Mouse (Mus musculus) E14TG2a.4 (cell line): ENCODE results near the gene Cfap58.

Source experiments
- H3K27me3 ChIP-seq: 2 replicates; pipeline ENCODE4 v1.6.1; 2014; ENCODE audit warnings: low read length, control low read depth; ENCODE audit not compliant: insufficient read depth
- H3K36me3 ChIP-seq: 2 replicates; pipeline ENCODE4 v1.6.1; 2014; ENCODE audit warnings: low read length, control low read depth; ENCODE audit not compliant: insufficient read depth
- H3K4me1 ChIP-seq: replicated peaks from 2 replicates; pipeline ENCODE4 v1.6.1; 2014; ENCODE audit warnings: low read depth, low read length, control low read depth
- H3K4me3 ChIP-seq: replicated peaks from 2 replicates; pipeline ENCODE4 v1.5.1; 2014; ENCODE audit warnings: mild to moderate bottlenecking, low read length
- H3K9me3 ChIP-seq: 2 replicates; pipeline ENCODE4 v1.6.1; 2014; ENCODE audit warnings: low read length, control low read depth
- CTCF ChIP-seq: conservative IDR thresholded peaks from 2 replicates; pipeline ENCODE4 v1.5.1; 2014; ENCODE audit warnings: low read length
- NANOG ChIP-seq: IDR thresholded peaks from 2 replicates; pipeline ENCODE4 v1.6.1; 2014; ENCODE audit warnings: borderline replicate concordance, low read length, mixed read lengths
- POU5F1 ChIP-seq: IDR thresholded peaks from 2 replicates; pipeline ENCODE4 v1.6.1; 2014; ENCODE audit warnings: low read length, borderline replicate concordance

Gene Cfap58

GRCm38 (mm10) chr19:48025366-48025765, 87.9 kb downstream of the Cfap58 start:
- Histone ChIP-seq H3K27me3 (no peaks in the 10 kb centered on the region), H3K4me3 (no peak overlapping the region), H3K4me1 (no peaks in the 10 kb centered on the region), H3K9me3 (peaks cover 4% of the 10 kb centered on the region; the same call in 1 of the 2 replicates), H3K36me3 (no peaks in the 10 kb centered on the region)
- no peak for TF ChIP-seq CTCF
- TF ChIP-seq POU5F1 = no peak
- TF ChIP-seq NANOG = no peak

- no peak for TF ChIP-seq NANOG
- no peak for TF ChIP-seq POU5F1
- TF ChIP-seq CTCF = no peak
- Histone ChIP-seq H3K9me3 (peaks cover 4% of the 10 kb centered on the region; the same call in 1 of the 2 replicates), H3K27me3 (no peaks in the 10 kb centered on the region), H3K4me1 (no peaks in the 10 kb centered on the region), H3K4me3 (no peak overlapping the region), H3K36me3 (no peaks in the 10 kb centered on the region)
These were observed 89.4 kb downstream of the Cfap58 start for GRCm38 (mm10) chr19:48026882-48027281.

- Histone ChIP-seq H3K9me3 (no peaks in the 10 kb centered on the region), H3K36me3 (no peaks in the 10 kb centered on the region), H3K4me3 (no peak overlapping the region), H3K27me3 (no peaks in the 10 kb centered on the region), H3K4me1 (no peaks in the 10 kb centered on the region)
- TF ChIP-seq NANOG = no peak
- no peak for TF ChIP-seq CTCF
- TF ChIP-seq POU5F1 = no peak
These were observed 102.1 kb downstream of the Cfap58 start for GRCm38 (mm10) chr19:48039554-48039953.

GRCm38 (mm10) chr19:48047315-48047714, 109.8 kb downstream of the Cfap58 start:
- H3K27me3 ChIP-seq = no peaks in the 10 kb centered on the region
- no peak overlapping the region for H3K4me3 ChIP-seq
- no peaks in the 10 kb centered on the region for H3K9me3 ChIP-seq
- H3K4me1 ChIP-seq = no peaks in the 10 kb centered on the region
- no peaks in the 10 kb centered on the region for H3K36me3 ChIP-seq
- TF ChIP-seq CTCF (no peak), POU5F1 (no peak), NANOG (no peak)

GRCm38 (mm10) chr19:48049361-48049760, 111.9 kb downstream of the Cfap58 start:
- no peaks in the 10 kb centered on the region for H3K9me3 ChIP-seq

GRCm38 (mm10) chr19:48063289-48063688, 125.8 kb downstream of the Cfap58 start:
- H3K27me3 ChIP-seq = no peaks in the 10 kb centered on the region; the same call in 1 of the 2 replicates
- H3K4me3 ChIP-seq = no peak overlapping the region
- TF ChIP-seq NANOG (no peak), CTCF (no peak), POU5F1 (no peak)
- no peaks in the 10 kb centered on the region for H3K9me3 ChIP-seq
- H3K4me1 ChIP-seq = peaks cover 4% of the 10 kb centered on the region; the same call in 1 of the 2 replicates
- no peaks in the 10 kb centered on the region for H3K36me3 ChIP-seq

More at GRCm38 (mm10) chr19:48049361-48049760, 111.9 kb downstream of the Cfap58 start:
- H3K36me3 ChIP-seq = no peaks in the 10 kb centered on the region
- TF ChIP-seq NANOG (no peak), POU5F1 (no peak), CTCF (no peak)
- no peaks in the 10 kb centered on the region for H3K4me1 ChIP-seq
- no peak overlapping the region for H3K4me3 ChIP-seq
- no peaks in the 10 kb centered on the region for H3K27me3 ChIP-seq

- Histone ChIP-seq H3K36me3 (no peaks in the 10 kb centered on the region), H3K9me3 (peaks cover under 1% of the 10 kb centered on the region; the same call in 1 of the 2 replicates), H3K27me3 (no peaks in the 10 kb centered on the region; the same call in 1 of the 2 replicates), H3K4me1 (no peaks in the 10 kb centered on the region), H3K4me3 (no peak overlapping the region)
- TF ChIP-seq CTCF = no peak
- TF ChIP-seq NANOG = no peak
- no peak for TF ChIP-seq POU5F1
These were observed 142.2 kb downstream of the Cfap58 start for GRCm38 (mm10) chr19:48079718-48080117.

GRCm38 (mm10) chr19:48081456-48081855, 144.0 kb downstream of the Cfap58 start:
- Histone ChIP-seq H3K36me3 (no peaks in the 10 kb centered on the region), H3K4me3 (no peak overlapping the region), H3K27me3 (no peaks in the 10 kb centered on the region; the same call in 1 of the 2 replicates), H3K4me1 (no peaks in the 10 kb centered on the region), H3K9me3 (peaks cover 10% of the 10 kb centered on the region; the same call in 1 of the 2 replicates)
- TF ChIP-seq CTCF (no peak), POU5F1 (no peak), NANOG (no peak)
